Mouse (Mus musculus): ENCODE data around the gene Itih3. TPM values are rescaled to one million over a fixed set of nuclear protein-coding genes. Genes with fewer than 3 reads are reported as not detected.

The Itih3 gene
- total and polyA plus RNA-seq, 3 experiments: not detected

- dilution Hi-C loops (cut with MboI; ENCODE audit: extremely low pct_ligation_motif_present, extremely low pct_unique_long_range_greater_than_20kb, low sequenced_read_pairs): no loop called here
- H3K36me3 ChIP-seq (replicated peaks in 1 of 2; ENCODE audit: control insufficient read depth in 1 of 2, insufficient read depth in 1 of 2, low read length in 1 of 2): peaks cover 32 to 95% of the 10 kb centered on the region in 2 experiments
- H3K4me3 ChIP-seq (replicated peaks in 1 of 3; ENCODE audit: low read depth in 2 of 3, low read length in 2 of 3, poor library complexity in 1 of 3): no peak overlapping the region
- H3K9ac ChIP-seq (ENCODE audit: insufficient read depth, low read depth): no peak overlapping the region
- H3K9me3 ChIP-seq (replicated peaks; ENCODE audit: low read length): no peaks in the 10 kb centered on the region
- H3K27ac ChIP-seq (ENCODE audit: insufficient read depth, low read depth): no peak overlapping the region
- no peak overlapping the region for H3K4me2 ChIP-seq (ENCODE audit: insufficient read depth, low read depth, poor library complexity, severe bottlenecking)
- TF ChIP-seq SMC3 (IDR thresholded peaks at IDR 0.05; ENCODE audit: low read depth, low read length) (peak; percentile 70), MAX (IDR thresholded peaks at IDR 0.05; ENCODE audit: low read length) (0 out of 2 replicates have a peak, but pooled peaks have one; percentile 25), CTCF (conservative IDR thresholded peaks at IDR 0.05 in 1 of 2, IDR thresholded peaks at IDR 0.05 in 1 of 2; ENCODE audit: low read depth in 2 of 2, low read length in 2 of 2) (peak; percentile 83 to 90), RAD21 (IDR thresholded peaks at IDR 0.05; ENCODE audit: low read depth, low read length) (peak; percentile 57), JUND (conservative IDR thresholded peaks at IDR 0.05; ENCODE audit: low read depth, low read length) (no peak)
- in situ Hi-C loops (cut with MboI; ENCODE audit: low pct_ligation_motif_present, low pct_unique_long_range_greater_than_20kb, low sequenced_read_pairs): no loop called here
- peaks cover 0 to 18% of the 10 kb centered on the region in 2 experiments; a peak in 2 of 4 replicates for H3K4me1 ChIP-seq (ENCODE audit: control insufficient read depth in 1 of 2, insufficient read depth in 2 of 2)
- no peaks in the 10 kb centered on the region for H3K79me2 ChIP-seq (replicated peaks; ENCODE audit: control insufficient read depth, extremely low read depth, insufficient read depth, poor library complexity, severe bottlenecking)
- DNase-seq (ENCODE audit: extremely low read depth): peak; percentile 78
- H3K27me3 ChIP-seq (replicated peaks): no peaks in the 10 kb centered on the region
Measured at GRCm38 (mm10) chr14:30867042-30867441, 56.5 kb downstream of the Itih3 start.

GRCm38 (mm10) chr14:30865311-30865710, 58.2 kb downstream of the Itih3 start:
- H3K79me2 ChIP-seq (replicated peaks; ENCODE audit: control insufficient read depth, extremely low read depth, insufficient read depth, poor library complexity, severe bottlenecking): no peaks in the 10 kb centered on the region
- in situ Hi-C loops (cut with MboI; ENCODE audit: low pct_ligation_motif_present, low pct_unique_long_range_greater_than_20kb, low sequenced_read_pairs): no loop called here
- no peaks in the 10 kb centered on the region for H3K27me3 ChIP-seq (replicated peaks)
- no peak for TF ChIP-seq JUN (IDR thresholded peaks at IDR 0.05; ENCODE audit: insufficient read depth, low read depth, low read length)
- TF ChIP-seq SMC3 (IDR thresholded peaks at IDR 0.05; ENCODE audit: low read depth, low read length): peak; percentile 52
- TF ChIP-seq RAD21 (IDR thresholded peaks at IDR 0.05; ENCODE audit: low read depth, low read length): peak; percentile 80
- peak in 1 of 2 experiments; percentile 69; a peak in 2 of 4 replicates for TF ChIP-seq CTCF (conservative IDR thresholded peaks at IDR 0.05 in 1 of 2, IDR thresholded peaks at IDR 0.05 in 1 of 2; ENCODE audit: low read depth in 2 of 2, low read length in 2 of 2)
- peaks cover 25 to 90% of the 10 kb centered on the region in 2 experiments for H3K36me3 ChIP-seq (replicated peaks in 1 of 2; ENCODE audit: control insufficient read depth in 1 of 2, insufficient read depth in 1 of 2, low read length in 1 of 2)
- DNase-seq (ENCODE audit: extremely low read depth): peak; percentile 38
- H3K9me3 ChIP-seq (replicated peaks; ENCODE audit: low read length): no peaks in the 10 kb centered on the region
- H3K4me1 ChIP-seq (ENCODE audit: control insufficient read depth in 1 of 2, insufficient read depth in 2 of 2): peaks cover 0 to 18% of the 10 kb centered on the region in 2 experiments; a peak in 2 of 4 replicates
- no peak overlapping the region for H3K4me3 ChIP-seq (replicated peaks in 1 of 3; ENCODE audit: low read depth in 2 of 3, low read length in 2 of 3, poor library complexity in 1 of 3)
- no peak overlapping the region for H3K4me2 ChIP-seq (ENCODE audit: insufficient read depth, low read depth, poor library complexity, severe bottlenecking)
- no peak overlapping the region for H3K27ac ChIP-seq (ENCODE audit: insufficient read depth, low read depth)
- no peak overlapping the region for H3K9ac ChIP-seq (ENCODE audit: insufficient read depth, low read depth)
- dilution Hi-C loops (cut with MboI; ENCODE audit: extremely low pct_ligation_motif_present, extremely low pct_unique_long_range_greater_than_20kb, low sequenced_read_pairs): no loop called here

GRCm38 (mm10) chr14:30862368-30862767, 61.2 kb downstream of the Itih3 start:
- dilution Hi-C loops (cut with MboI; ENCODE audit: extremely low pct_ligation_motif_present, extremely low pct_unique_long_range_greater_than_20kb, low sequenced_read_pairs): no loop called here
- no peak overlapping the region for H3K27ac ChIP-seq (ENCODE audit: insufficient read depth, low read depth)
- H3K9ac ChIP-seq (ENCODE audit: insufficient read depth, low read depth): no peak overlapping the region

More at GRCm38 (mm10) chr14:30862368-30862767, 61.2 kb downstream of the Itih3 start:
- in situ Hi-C loops (cut with MboI; ENCODE audit: low pct_ligation_motif_present, low pct_unique_long_range_greater_than_20kb, low sequenced_read_pairs): no loop called here
- Histone ChIP-seq H3K79me2 (replicated peaks; ENCODE audit: control insufficient read depth, extremely low read depth, insufficient read depth, poor library complexity, severe bottlenecking) (no peaks in the 10 kb centered on the region), H3K36me3 (replicated peaks in 1 of 2; ENCODE audit: control insufficient read depth in 1 of 2, insufficient read depth in 1 of 2, low read length in 1 of 2) (peaks cover 14 to 70% of the 10 kb centered on the region in 2 experiments), H3K4me1 (ENCODE audit: control insufficient read depth in 1 of 2, insufficient read depth in 2 of 2) (peaks cover 0 to 27% of the 10 kb centered on the region in 2 experiments; a peak in 2 of 4 replicates), H3K4me3 (replicated peaks in 1 of 3; ENCODE audit: low read depth in 2 of 3, low read length in 2 of 3, poor library complexity in 1 of 3) (no peak overlapping the region), H3K27me3 (replicated peaks) (no peaks in the 10 kb centered on the region), H3K4me2 (ENCODE audit: insufficient read depth, low read depth, poor library complexity, severe bottlenecking) (no peak overlapping the region), H3K9me3 (replicated peaks; ENCODE audit: low read length) (no peaks in the 10 kb centered on the region)
- DNase-seq (ENCODE audit: extremely low read depth): no peak
- TF ChIP-seq ZMIZ1 (IDR thresholded peaks at IDR 0.05; ENCODE audit: low read depth, low read length) (no peak), USF1 (IDR thresholded peaks at IDR 0.05; ENCODE audit: low read depth, low read length) (no peak), MXI1 (IDR thresholded peaks at IDR 0.05; ENCODE audit: low read depth, low read length) (no peak), NRF1 (IDR thresholded peaks at IDR 0.05; ENCODE audit: low read depth, low read length) (no peak), ZC3H11A (IDR thresholded peaks at IDR 0.05; ENCODE audit: low read depth, low read length) (no peak), RCOR1 (conservative IDR thresholded peaks at IDR 0.05; ENCODE audit: low read depth, low read length) (no peak), USF2 (conservative IDR thresholded peaks at IDR 0.05; ENCODE audit: low read depth, low read length) (no peak), SMC3 (IDR thresholded peaks at IDR 0.05; ENCODE audit: low read depth, low read length) (no peak), EP300 (IDR thresholded peaks at IDR 0.05; ENCODE audit: low read length) (no peak), KAT2A (IDR thresholded peaks at IDR 0.05; ENCODE audit: insufficient replicate concordance, low read length) (no peak)
